Mouse (Mus musculus): ENCODE measurements at regions not wholly inside any gene's neighbourhood (a gene's known extent, or its start where the extent isn't known, plus 50 kb on each side); places are given as distances from the start of the nearest gene placed in this dataset.

GRCm38 (mm10) chr17:87565631-87566030 is 70.1 kb upstream of the Epcam start:
- TF ChIP-seq POLR2A (IDR thresholded peaks at IDR 0.05; ENCODE audit: borderline replicate concordance, extremely low read depth, insufficient read depth, insufficient read length, poor library complexity, severe bottlenecking) (no peak), CTCF (IDR thresholded peaks at IDR 0.05; ENCODE audit: borderline replicate concordance, extremely low read depth, insufficient read depth, insufficient read length) (no peak)
